ENCODE assay signal across 28 mouse cellular contexts in genomic region chr3:36626803-36627202, GRCm38 (mm10). TPM values are rescaled to one million over a fixed set of nuclear protein-coding genes. Genes with fewer than 3 reads are reported as not detected.
DNase-seq lines count a peak whose midpoint lies in the region; ATAC-seq and TF ChIP-seq lines count a peak whose summit lies in the region.
"Had no signal": no experiment of that assay in that cellular context is flagged by ENCODE, and none has a peak within 500 bp of the region (broad histone marks: within the 10 kb centered on the region; RNA-seq: fewer than 3 reads in every experiment).

No protein-coding gene starts in this region.

- TF ChIP-seq EP300 in heart, postnatal 0 days (IDR thresholded peaks at IDR 0.05; ENCODE audit: low read depth), result no peak

- intact Hi-C loops in heart, postnatal 36 days (cut with DNase I), result no loop called here

- H3K4me3 ChIP-seq in heart, postnatal 0 days (ENCODE audit: low read depth, low read length), result no peak overlapping the region
- H3K4me3 ChIP-seq in layer of hippocampus, adult 2 months, result no peak overlapping the region
- H3K4me3 ChIP-seq: embryonic facial prominence, embryonic 10.5 days; embryonic facial prominence, embryonic 13.5 days; erythroblast, embryonic 14.5 days; forebrain, embryonic 12.5 days; forebrain, embryonic 15.5 days; heart, adult 2 months; heart, embryonic 10.5 days; hindbrain, embryonic 10.5 days; hindbrain, embryonic 13.5 days; intestine, embryonic 15.5 days had no signal

- peak; percentile 35 for DNase-seq in heart, postnatal 0 days (ENCODE audit: low spot score)
- DNase-seq in heart, postnatal 36 days, result no peak
- DNase-seq in splenic B cell, adult 2 months (ENCODE audit: low read depth, low spot score), result peak; percentile 2
- DNase-seq in layer of hippocampus, adult 2 months (ENCODE audit: low spot score in 2 of 2), result no peak
- no peak for DNase-seq in right cerebral cortex, postnatal 36 days (ENCODE audit: low spot score in 2 of 2)
- DNase-seq: adrenal gland, postnatal 10 days; cerebellum, adult 11 months; cerebellum, adult 2 months; cerebellum, adult 9-11 months; cerebellum, postnatal 25 days; embryo, embryonic 11 days; gastrocnemius, postnatal 25 days; heart, adult 2 months; heart, postnatal 14 days; kidney, adult 11 months had no signal

- H3K9ac ChIP-seq in heart, postnatal 0 days (replicated peaks; ENCODE audit: low read depth, low read length), result no peak overlapping the region
- H3K9ac ChIP-seq: embryonic facial prominence, embryonic 13.5 days; forebrain, embryonic 12.5 days; forebrain, embryonic 15.5 days; hindbrain, embryonic 13.5 days; intestine, embryonic 15.5 days had no signal

- no peak overlapping the region for H3K27ac ChIP-seq in heart, postnatal 0 days (ENCODE audit: low read depth)
- H3K27ac ChIP-seq in layer of hippocampus, adult 2 months, result no peak overlapping the region
- H3K27ac ChIP-seq: embryonic facial prominence, embryonic 10.5 days; embryonic facial prominence, embryonic 13.5 days; forebrain, embryonic 12.5 days; forebrain, embryonic 15.5 days; heart, adult 2 months; heart, embryonic 10.5 days; hindbrain, embryonic 10.5 days; hindbrain, embryonic 13.5 days; intestine, embryonic 15.5 days had no signal

- no peaks in the 10 kb centered on the region for H3K4me1 ChIP-seq in heart, postnatal 0 days (ENCODE audit: control insufficient read depth, insufficient read depth)
- H3K4me1 ChIP-seq: embryonic facial prominence, embryonic 10.5 days; embryonic facial prominence, embryonic 13.5 days; forebrain, embryonic 12.5 days; forebrain, embryonic 15.5 days; heart, embryonic 10.5 days; hindbrain, embryonic 10.5 days; hindbrain, embryonic 13.5 days; intestine, embryonic 15.5 days had no signal

- H3K36me3 ChIP-seq in heart, postnatal 0 days (replicated peaks; ENCODE audit: control insufficient read depth, insufficient read depth, low read length), result no peaks in the 10 kb centered on the region
- H3K36me3 ChIP-seq in splenic B cell, adult 2 months (ENCODE audit: control insufficient read depth, insufficient read depth, low read length, poor library complexity, severe bottlenecking), result no peaks in the 10 kb centered on the region
- H3K36me3 ChIP-seq: embryonic facial prominence, embryonic 10.5 days; embryonic facial prominence, embryonic 13.5 days; forebrain, embryonic 12.5 days; forebrain, embryonic 15.5 days; G1E; heart, embryonic 10.5 days; hindbrain, embryonic 10.5 days; hindbrain, embryonic 13.5 days; intestine, embryonic 15.5 days had no signal

- 73% methylated on average over 2 of the region's 2 CpGs for WGBS in heart, postnatal 0 days

- no peaks in the 10 kb centered on the region for H3K9me3 ChIP-seq in heart, postnatal 0 days (replicated peaks; ENCODE audit: control insufficient read depth, low read length)
- H3K9me3 ChIP-seq: embryonic facial prominence, embryonic 10.5 days; embryonic facial prominence, embryonic 13.5 days; forebrain, embryonic 12.5 days; forebrain, embryonic 15.5 days; G1E; heart, embryonic 10.5 days; hindbrain, embryonic 10.5 days; hindbrain, embryonic 13.5 days; intestine, embryonic 15.5 days had no signal

- no peaks in the 10 kb centered on the region for H3K27me3 ChIP-seq in heart, postnatal 0 days (ENCODE audit: control insufficient read depth, insufficient read depth, low read length)
- H3K27me3 ChIP-seq in splenic B cell, adult 2 months (ENCODE audit: control insufficient read depth, insufficient read depth, low read length, poor library complexity, severe bottlenecking), result no peaks in the 10 kb centered on the region
- H3K27me3 ChIP-seq: embryonic facial prominence, embryonic 13.5 days; forebrain, embryonic 12.5 days; forebrain, embryonic 15.5 days; hindbrain, embryonic 13.5 days; intestine, embryonic 15.5 days had no signal

- ATAC-seq in heart, postnatal 0 days (ENCODE audit: insufficient read depth, low read depth), result peak; percentile 68
- peak; percentile 80 for ATAC-seq in granulocyte monocyte progenitor cell, adult 5-6 weeks (replicated peaks; ENCODE audit: poor library complexity, severe bottlenecking)
- ATAC-seq: forebrain, embryonic 15.5 days; hindbrain, embryonic 16.5 days; intestine, embryonic 15.5 days; Patski had no signal

- TF ChIP-seq CTCF in heart, postnatal 0 days (IDR thresholded peaks at IDR 0.05; ENCODE audit: low read depth), result no peak
- TF ChIP-seq CTCF in layer of hippocampus, adult 2 months (conservative IDR thresholded peaks at IDR 0.05), result no peak

- no peak overlapping the region for H3K4me2 ChIP-seq in heart, postnatal 0 days (ENCODE audit: low read depth, low read length)
- H3K4me2 ChIP-seq: embryonic facial prominence, embryonic 13.5 days; forebrain, embryonic 12.5 days; forebrain, embryonic 15.5 days; hindbrain, embryonic 13.5 days; intestine, embryonic 15.5 days had no signal

RNA-seq across cellular contexts. Expression of gene Bbs7, which starts 13.5 kb away (rescaled TPM):
- total RNA-seq in heart, postnatal 0 days (2014; rRNA removed; ENCODE audit: low replicate concordance), result 0.50 and 6.0 TPM in 2 replicates
- 7.9 and 8.2 TPM in 2 replicates for polyA plus RNA-seq in heart, postnatal 0 days (2015; fragmentation: Nextera tagmentation; extraction: Ambion mirVana)
- 1 to 10 TPM; 5.3 to 8.8 TPM for total RNA-seq in heart, postnatal 36 days (2021)
- total RNA-seq in granulocyte monocyte progenitor cell, adult 5-6 weeks (2014; fragmentation: Nextera tagmentation), result 2.9 and 5.4 TPM in 2 replicates
- total RNA-seq in granulocyte monocyte progenitor cell, adult 5-6 weeks (2017), result 4.3 and 5.0 TPM in 2 replicates
- total RNA-seq in layer of hippocampus, adult 2 months (2021), result 10 to 100 TPM; 17.4 to 17.7 TPM

RNA-seq across cellular contexts. Expression of gene Ccna2, which starts 54.9 kb away (rescaled TPM):
- total RNA-seq in heart, postnatal 0 days (2014; rRNA removed; ENCODE audit: low replicate concordance), result 172 and 290 TPM in 2 replicates
- 41.9 and 44.0 TPM in 2 replicates for polyA plus RNA-seq in heart, postnatal 0 days (2015; fragmentation: Nextera tagmentation; extraction: Ambion mirVana)
- total RNA-seq in heart, postnatal 36 days (2021), result 1 to 10 TPM; 1.5 TPM
- 72.6 and 87.7 TPM in 2 replicates for total RNA-seq in granulocyte monocyte progenitor cell, adult 5-6 weeks (2014; fragmentation: Nextera tagmentation)
- total RNA-seq in granulocyte monocyte progenitor cell, adult 5-6 weeks (2017), result 189 and 192 TPM in 2 replicates
- 1 to 10 TPM; 1.5 to 1.8 TPM for total RNA-seq in layer of hippocampus, adult 2 months (2021)

Comparison
In these comparisons a context has a peak if more than half of its experiments do, and no peak if none do; other contexts are left out.
1. DNase-seq: peak in heart, postnatal 0 days (single experiment) and splenic B cell, adult 2 months (single experiment); none in heart, postnatal 36 days (0 of 2), layer of hippocampus, adult 2 months (0 of 2) and right cerebral cortex, postnatal 36 days (0 of 2).
2. RNA of gene Ccna2, which starts 54.9 kb away (total RNA-seq): 72.6 to 192 TPM in granulocyte monocyte progenitor cell, adult 5-6 weeks and 172 to 290 TPM in heart, postnatal 0 days; 1.5 to 1.8 TPM in layer of hippocampus, adult 2 months and 1.5 TPM in heart, postnatal 36 days; every median in the first group is over 10 times any median in the second.